ENCODE assay signal across 23 mouse cellular contexts in the genomic region with DNA sequence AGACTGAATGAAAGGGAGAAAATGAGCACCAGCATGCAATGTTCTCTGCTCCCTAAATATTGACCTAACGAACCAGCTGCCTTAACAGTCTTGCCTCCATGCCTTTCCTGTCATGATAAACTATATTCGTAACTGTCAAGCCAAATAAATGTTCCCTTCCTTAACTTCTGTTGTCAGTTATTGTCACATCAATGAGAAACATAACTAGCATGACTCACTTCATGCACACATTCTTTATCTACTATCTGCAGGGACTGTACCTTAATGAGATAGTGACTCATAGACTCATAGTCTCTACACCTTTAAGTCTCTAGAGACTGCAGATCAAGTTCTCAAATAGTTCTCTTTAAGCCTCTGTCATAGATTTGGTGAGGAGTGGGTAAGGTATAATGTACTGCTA.
"Had no signal": no experiment of that assay in that cellular context is flagged by ENCODE, and none has a peak within 500 bp of the region (broad histone marks: within the 10 kb centered on the region; RNA-seq: fewer than 3 reads in every experiment).

No protein-coding gene starts in this region.

- H3K9me3 ChIP-seq: heart, embryonic 10.5 days; heart, embryonic 12.5 days; hindbrain, embryonic 10.5 days; hindbrain, embryonic 12.5 days; limb, embryonic 10.5 days; limb, embryonic 12.5 days; liver, embryonic 13.5 days had no signal

- H3K36me3 ChIP-seq: heart, embryonic 10.5 days; heart, embryonic 12.5 days; hindbrain, embryonic 10.5 days; hindbrain, embryonic 12.5 days; limb, embryonic 10.5 days; limb, embryonic 12.5 days; liver, embryonic 13.5 days had no signal

- H3K9ac ChIP-seq: heart, embryonic 12.5 days; hindbrain, embryonic 12.5 days; hindbrain, embryonic 14.5 days; limb, embryonic 12.5 days; liver, embryonic 13.5 days had no signal

- H3K4me2 ChIP-seq: heart, embryonic 12.5 days; hindbrain, embryonic 12.5 days; hindbrain, embryonic 14.5 days; limb, embryonic 12.5 days; liver, embryonic 11.5 days; liver, embryonic 13.5 days had no signal

- H3K4me3 ChIP-seq: heart, embryonic 10.5 days; heart, embryonic 12.5 days; hindbrain, embryonic 10.5 days; hindbrain, embryonic 12.5 days; layer of hippocampus, adult 2 months; left cerebral cortex, adult 2 months; limb, embryonic 10.5 days; limb, embryonic 12.5 days; liver, embryonic 13.5 days had no signal

- ATAC-seq: hindbrain, embryonic 16.5 days; intestine, embryonic 16.5 days had no signal

- DNase-seq: gastrocnemius, postnatal 14 days; heart, adult 18-20 months; heart, postnatal 10 days; heart, postnatal 4 days; kidney, adult 18-20 months; kidney, adult 8-10 months; kidney, postnatal 10 days; kidney, postnatal 25 days; kidney, postnatal 4 days; liver; liver, embryonic 13.5 days had no signal

- H3K27ac ChIP-seq: heart, embryonic 10.5 days; hindbrain, embryonic 10.5 days; hindbrain, embryonic 12.5 days; hindbrain, embryonic 14.5 days; layer of hippocampus, adult 2 months; left cerebral cortex, adult 2 months; limb, embryonic 10.5 days; limb, embryonic 12.5 days; liver, embryonic 13.5 days had no signal

- H3K4me1 ChIP-seq: heart, embryonic 10.5 days; heart, embryonic 12.5 days; hindbrain, embryonic 10.5 days; hindbrain, embryonic 12.5 days; limb, embryonic 10.5 days; limb, embryonic 12.5 days; liver, embryonic 13.5 days had no signal

- H3K27me3 ChIP-seq: heart, embryonic 12.5 days; hindbrain, embryonic 12.5 days; limb, embryonic 12.5 days; liver, embryonic 13.5 days had no signal
